Mouse (Mus musculus): ENCODE results near the gene 5730522E02Rik. TPM values are rescaled to one million over a fixed set of nuclear protein-coding genes. Genes with fewer than 3 reads are reported as not detected.

Gene 5730522E02Rik
- polyA plus RNA-seq, 1 experiment from 2014 or later = 13.4 TPM

DNA sequence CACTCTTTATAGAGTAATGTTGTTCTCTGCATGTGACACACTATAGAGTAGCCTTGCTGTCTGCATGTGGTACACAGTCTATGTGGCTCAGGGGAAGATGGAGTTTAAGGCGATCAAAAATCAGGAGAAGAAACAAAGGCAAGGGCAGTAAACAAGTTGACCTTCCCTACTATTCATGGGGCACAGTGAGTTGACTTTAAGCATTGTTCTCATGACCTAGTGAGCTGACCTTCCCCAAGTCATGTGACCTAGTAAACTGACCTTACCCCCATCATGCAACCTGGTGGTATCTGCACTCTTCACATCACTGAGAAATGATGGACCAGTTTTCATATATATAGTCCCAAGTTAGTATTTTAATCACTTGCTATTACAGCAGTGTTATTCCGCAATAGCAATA lies 40.0 kb downstream of the 5730522E02Rik start:
- Histone ChIP-seq H3K4me3 (no peak overlapping the region), H3K36me3 (no peaks in the 10 kb centered on the region), H3K27me3 (no peaks in the 10 kb centered on the region), H3K4me2 (no peak overlapping the region), H3K9me3 (no peaks in the 10 kb centered on the region), H3K27ac (replicated peaks) (no peak overlapping the region), H3K9ac (no peak overlapping the region), H3K4me1 (replicated peaks) (no peaks in the 10 kb centered on the region)
- no peak for ATAC-seq (ENCODE audit: low read depth)
- WGBS = 92% methylated on average over 2 of the region's 2 CpGs

- H3K27me3 ChIP-seq = no peaks in the 10 kb centered on the region
- no peak overlapping the region for H3K4me2 ChIP-seq
- no peaks in the 10 kb centered on the region for H3K4me1 ChIP-seq (replicated peaks)
- WGBS = 97% methylated on average over 7 of the region's 7 CpGs
- H3K27ac ChIP-seq (replicated peaks) = no peak overlapping the region
- H3K4me3 ChIP-seq = no peak overlapping the region
- ATAC-seq (ENCODE audit: low read depth) = no peak
- H3K9me3 ChIP-seq = no peaks in the 10 kb centered on the region
- H3K36me3 ChIP-seq = no peaks in the 10 kb centered on the region
- no peak overlapping the region for H3K9ac ChIP-seq
Observed at GRCm38 (mm10) chr11:26167609-26167971, 43.0 kb downstream of the 5730522E02Rik start.

DNA sequence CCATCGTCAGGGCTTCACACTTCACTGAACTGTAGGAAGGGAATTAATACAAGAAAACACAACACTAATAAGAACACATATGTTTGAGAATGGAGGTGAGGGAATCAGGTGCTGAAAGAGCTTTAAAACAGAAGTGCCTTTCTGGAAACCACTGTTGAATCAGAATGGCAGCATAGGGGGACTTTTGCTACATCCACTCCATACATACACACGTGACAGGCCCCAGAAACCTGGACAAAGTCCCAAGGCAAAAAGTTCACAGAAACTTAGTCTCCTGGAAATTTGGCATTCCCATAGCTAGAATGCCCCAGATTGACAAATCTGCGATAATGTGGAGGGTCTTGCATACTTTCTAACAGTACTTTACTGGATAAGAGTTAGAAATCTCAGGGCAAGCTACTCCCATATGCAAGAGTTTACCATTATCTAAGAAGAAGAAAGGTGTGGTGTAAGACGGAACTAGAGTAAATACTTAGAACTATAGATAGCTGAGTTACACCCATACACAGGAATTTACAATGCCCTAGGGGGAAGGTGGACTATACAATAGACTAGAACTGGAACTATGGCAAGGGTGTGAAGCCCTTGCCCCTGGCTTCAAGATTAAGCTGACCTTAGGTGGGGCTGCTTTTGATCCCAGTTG lies 43.5 kb downstream of the 5730522E02Rik start:
- H3K9ac ChIP-seq = no peak overlapping the region
- no peak overlapping the region for H3K27ac ChIP-seq (replicated peaks)
- 84% methylated on average over 4 of the region's 4 CpGs for WGBS
- H3K36me3 ChIP-seq = no peaks in the 10 kb centered on the region
- no peaks in the 10 kb centered on the region for H3K27me3 ChIP-seq
- no peak overlapping the region for H3K4me3 ChIP-seq
- no peaks in the 10 kb centered on the region for H3K4me1 ChIP-seq (replicated peaks)
- no peak for ATAC-seq (ENCODE audit: low read depth)
- H3K4me2 ChIP-seq = no peak overlapping the region
- H3K9me3 ChIP-seq = no peaks in the 10 kb centered on the region

- no peak overlapping the region for H3K9ac ChIP-seq
- 94% methylated on average over 5 of the region's 5 CpGs for WGBS
- H3K9me3 ChIP-seq = no peaks in the 10 kb centered on the region
- ATAC-seq (ENCODE audit: low read depth) = no peak
- no peak overlapping the region for H3K4me2 ChIP-seq
- H3K27ac ChIP-seq (replicated peaks) = no peak overlapping the region
- H3K4me3 ChIP-seq = no peak overlapping the region
- no peaks in the 10 kb centered on the region for H3K27me3 ChIP-seq
- no peaks in the 10 kb centered on the region for H3K4me1 ChIP-seq (replicated peaks)
- H3K36me3 ChIP-seq = no peaks in the 10 kb centered on the region
Observed at GRCm38 (mm10) chr11:26164651-26165259, 45.8 kb downstream of the 5730522E02Rik start.

- Histone ChIP-seq H3K4me1 (replicated peaks) (no peaks in the 10 kb centered on the region), H3K4me2 (no peak overlapping the region), H3K27me3 (no peaks in the 10 kb centered on the region), H3K9ac (no peak overlapping the region), H3K9me3 (no peaks in the 10 kb centered on the region), H3K27ac (replicated peaks) (no peak overlapping the region), H3K36me3 (no peaks in the 10 kb centered on the region), H3K4me3 (no peak overlapping the region)
- no peak for ATAC-seq (ENCODE audit: low read depth)
- WGBS = 80% methylated on average over 5 of the region's 5 CpGs
Observed at GRCm38 (mm10) chr11:26161354-26161753, 49.2 kb downstream of the 5730522E02Rik start.

GRCm38 (mm10) chr11:26159033-26159432 lies 51.5 kb downstream of the 5730522E02Rik start:
- Histone ChIP-seq H3K27ac (replicated peaks) (no peak overlapping the region), H3K27me3 (no peaks in the 10 kb centered on the region), H3K9me3 (no peaks in the 10 kb centered on the region), H3K9ac (no peak overlapping the region), H3K4me3 (no peak overlapping the region), H3K36me3 (no peaks in the 10 kb centered on the region), H3K4me2 (no peak overlapping the region), H3K4me1 (replicated peaks) (no peaks in the 10 kb centered on the region)
- 52% methylated on average over 3 of the region's 3 CpGs for WGBS
- ATAC-seq (ENCODE audit: low read depth) = no peak

GRCm38 (mm10) chr11:26140024-26140423 lies 70.5 kb downstream of the 5730522E02Rik start:
- Histone ChIP-seq H3K4me1 (replicated peaks) (no peaks in the 10 kb centered on the region), H3K27me3 (no peaks in the 10 kb centered on the region), H3K27ac (replicated peaks) (no peak overlapping the region), H3K4me3 (no peak overlapping the region), H3K36me3 (no peaks in the 10 kb centered on the region), H3K9me3 (no peaks in the 10 kb centered on the region), H3K9ac (no peak overlapping the region), H3K4me2 (no peak overlapping the region)
- WGBS = 87% methylated on average over 3 of the region's 3 CpGs
- no peak for ATAC-seq (ENCODE audit: low read depth)

DNA sequence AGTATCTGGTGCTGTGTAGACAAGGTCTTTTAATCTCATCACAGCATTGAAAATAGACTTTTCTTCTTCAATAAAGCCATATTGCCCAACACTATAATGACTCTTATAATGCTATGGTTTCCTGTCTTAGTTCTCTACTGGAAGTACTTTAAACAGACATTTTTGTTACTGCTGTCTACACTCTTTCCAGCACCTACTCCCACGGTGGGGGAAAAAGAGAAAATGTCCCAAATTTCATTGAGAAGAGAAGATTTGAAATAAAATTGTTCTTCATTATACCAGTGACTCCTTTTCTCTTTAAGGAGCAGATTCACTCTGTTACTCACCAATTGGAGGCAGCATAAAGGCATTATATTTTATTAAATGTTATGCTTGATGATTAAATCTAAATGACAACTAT lies 72.5 kb downstream of the 5730522E02Rik start:
- Histone ChIP-seq H3K27ac (replicated peaks) (no peak overlapping the region), H3K4me3 (no peak overlapping the region), H3K36me3 (no peaks in the 10 kb centered on the region), H3K4me1 (replicated peaks) (no peaks in the 10 kb centered on the region), H3K4me2 (no peak overlapping the region), H3K9me3 (no peaks in the 10 kb centered on the region), H3K27me3 (no peaks in the 10 kb centered on the region), H3K9ac (no peak overlapping the region)
- WGBS = 82% methylated on average over 1 of the region's 1 CpGs
- no peak for ATAC-seq (ENCODE audit: low read depth)

- no peaks in the 10 kb centered on the region for H3K9me3 ChIP-seq
- H3K36me3 ChIP-seq = no peaks in the 10 kb centered on the region
- no peaks in the 10 kb centered on the region for H3K27me3 ChIP-seq
- H3K4me2 ChIP-seq = no peak overlapping the region
- peak; percentile 65; the same call in 1 of the 2 replicates for ATAC-seq (ENCODE audit: low read depth)
- H3K27ac ChIP-seq (replicated peaks) = no peak overlapping the region
- H3K4me1 ChIP-seq (replicated peaks) = peaks cover 11% of the 10 kb centered on the region
- WGBS = 37% methylated on average over 11 of the region's 11 CpGs
- no peak overlapping the region for H3K4me3 ChIP-seq
- no peak overlapping the region for H3K9ac ChIP-seq
Observed at GRCm38 (mm10) chr11:26130911-26131310, 79.7 kb downstream of the 5730522E02Rik start.

GRCm38 (mm10) chr11:26129054-26129453 lies 81.5 kb downstream of the 5730522E02Rik start:
- Histone ChIP-seq H3K36me3 (no peaks in the 10 kb centered on the region), H3K4me1 (replicated peaks) (peaks cover 11% of the 10 kb centered on the region), H3K9me3 (no peaks in the 10 kb centered on the region), H3K4me2 (no peak overlapping the region), H3K27ac (replicated peaks) (no peak overlapping the region), H3K4me3 (no peak overlapping the region), H3K27me3 (no peaks in the 10 kb centered on the region), H3K9ac (no peak overlapping the region)
- ATAC-seq (ENCODE audit: low read depth) = no peak
- WGBS = 66% methylated on average over 2 of the region's 2 CpGs

GRCm38 (mm10) chr11:26128385-26128784 lies 82.2 kb downstream of the 5730522E02Rik start:
- no peak for ATAC-seq (ENCODE audit: low read depth)
- H3K9ac ChIP-seq = no peak overlapping the region
- H3K4me3 ChIP-seq = no peak overlapping the region
- H3K4me1 ChIP-seq (replicated peaks) = peaks cover 11% of the 10 kb centered on the region
- no peak overlapping the region for H3K4me2 ChIP-seq
- no peaks in the 10 kb centered on the region for H3K9me3 ChIP-seq
- H3K36me3 ChIP-seq = no peaks in the 10 kb centered on the region
- WGBS = 64% methylated on average over 2 of the region's 2 CpGs
- no peak overlapping the region for H3K27ac ChIP-seq (replicated peaks)
- no peaks in the 10 kb centered on the region for H3K27me3 ChIP-seq

GRCm38 (mm10) chr11:26125923-26126322 lies 84.6 kb downstream of the 5730522E02Rik start:
- Histone ChIP-seq H3K27ac (replicated peaks) (no peak overlapping the region), H3K4me2 (no peak overlapping the region), H3K9ac (no peak overlapping the region), H3K9me3 (no peaks in the 10 kb centered on the region), H3K4me3 (no peak overlapping the region), H3K36me3 (no peaks in the 10 kb centered on the region), H3K27me3 (no peaks in the 10 kb centered on the region), H3K4me1 (replicated peaks) (peaks cover 19% of the 10 kb centered on the region)
- no peak for ATAC-seq (ENCODE audit: low read depth)
